Mouse (Mus musculus): ENCODE data around the gene Magea4.

The Magea4 gene

GRCm38 (mm10) chrX:72221717-72222116, at the start of gene Magea4:
Gene Magea4, plus strand, starts transcription at chrX:72222017.
- in situ Hi-C loops (cut with MboI; ENCODE audit: unreplicated experiment in 2 of 2), result no loop called here

- in situ Hi-C loops (cut with MboI; ENCODE audit: unreplicated experiment in 2 of 2), result no loop called here
These were observed 18.8 kb upstream of the Magea4 start for GRCm38 (mm10) chrX:72202944-72203554.

DNA sequence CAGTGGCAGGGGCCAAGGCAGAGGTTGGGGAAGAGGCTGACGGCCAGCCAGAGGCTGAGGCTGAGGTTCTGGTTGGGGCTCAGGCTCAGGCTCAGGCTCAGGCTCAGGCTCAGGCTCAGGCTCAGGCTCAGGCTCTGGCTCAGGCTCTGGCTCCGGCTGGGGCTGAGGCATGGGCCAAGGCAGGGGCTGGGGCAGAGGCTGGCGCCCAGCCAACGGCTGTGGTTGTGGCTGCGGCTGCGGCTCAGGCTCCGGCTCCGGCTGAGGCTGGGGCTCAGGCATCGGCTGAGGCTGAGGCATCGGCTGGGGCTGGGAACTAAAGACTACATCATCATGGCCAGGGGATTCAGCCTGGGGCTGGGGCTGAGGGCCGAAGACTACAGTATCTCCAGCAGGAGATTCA, 48.8 kb downstream of the Magea4 start:
- in situ Hi-C loops (cut with MboI; ENCODE audit: unreplicated experiment in 2 of 2), result no loop called here
